Mouse (Mus musculus) layer of hippocampus, postnatal 36 days (tissue): ENCODE measurements around the gene Cnfn. TPM values are rescaled to one million over a fixed set of nuclear protein-coding genes. Genes with fewer than 3 reads are reported as not detected.
"Not testable (repeated sequence)": the region's sequence is repeated elsewhere in the genome, so short reads cannot be mapped to it uniquely, and the experiment has no call there.

Source experiments
- DNase-seq, 2 experiments: peaks; one replicate each; pipeline ENCODE4 v3.0.0; 2022
- total RNA-seq, 2 experiments: library from RNA; stranded (reverse); gene quantifications; 2 replicates each; pipeline ENCODE4 v1.2.3; 2021

The Cnfn gene
- total RNA-seq, 2 experiments from 2014 or later = not detected

DNA sequence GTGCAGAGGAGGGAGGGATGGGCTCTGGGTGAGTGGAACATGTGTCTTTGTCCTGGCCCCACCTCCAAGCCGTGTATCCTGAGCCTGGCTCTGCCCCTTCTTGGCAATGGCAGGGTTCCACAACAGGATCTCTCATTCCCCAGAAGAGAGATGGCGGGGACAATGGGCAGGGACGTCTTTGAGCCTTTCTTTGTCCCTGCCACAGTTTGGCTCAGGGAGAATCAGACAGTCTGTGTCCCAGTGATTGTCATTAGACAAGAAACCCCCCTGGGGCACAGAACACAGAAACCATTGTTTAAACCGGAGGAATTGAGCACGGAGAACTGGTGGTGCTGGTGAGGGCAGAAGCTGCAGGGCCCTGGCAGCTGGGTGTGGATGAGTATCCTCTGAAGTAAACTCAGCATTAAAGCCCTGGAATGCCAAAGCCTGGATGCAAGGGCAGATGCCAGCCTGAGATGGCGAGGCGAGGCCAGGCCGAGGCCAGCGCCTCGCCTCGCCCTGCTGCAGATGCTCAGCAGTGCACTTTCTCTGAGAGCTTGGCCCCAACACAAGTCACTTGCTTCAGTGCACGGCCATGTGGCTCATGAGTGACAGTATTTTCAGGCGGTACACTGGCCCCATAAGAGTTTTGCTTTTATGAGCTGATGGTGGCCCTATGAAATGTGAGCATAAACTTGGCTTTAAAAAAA is 3.4 kb downstream of the Cnfn start:
- no peak for DNase-seq

- no peak for DNase-seq
These were observed 5.9 kb downstream of the Cnfn start for GRCm38 (mm10) chr7:25363632-25364031.

- DNase-seq = no peak
These were observed 6.4 kb downstream of the Cnfn start for GRCm38 (mm10) chr7:25363151-25363550.

DNA sequence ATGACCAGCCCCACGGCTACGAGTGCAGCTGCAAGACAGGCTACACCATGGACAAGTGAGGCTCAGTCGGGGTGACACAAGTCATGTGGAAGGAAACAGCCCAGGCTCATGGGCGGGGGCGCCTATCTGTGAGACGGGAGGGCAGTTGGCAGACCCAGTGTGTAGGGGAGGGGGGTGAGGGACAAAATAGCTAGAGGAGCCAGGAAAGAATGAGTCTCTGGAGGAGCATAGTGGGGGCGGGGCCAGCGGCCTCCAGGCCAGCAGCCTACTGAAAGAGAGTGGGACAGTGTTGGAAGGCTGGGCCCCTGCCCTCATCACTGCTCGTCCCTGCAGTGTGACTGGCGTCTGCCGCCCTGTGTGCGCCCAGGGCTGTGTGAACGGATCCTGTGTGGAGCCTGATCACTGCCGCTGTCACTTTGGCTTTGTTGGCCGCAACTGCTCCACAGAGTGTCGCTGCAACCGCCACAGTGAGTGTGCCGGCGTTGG is 10.8 kb downstream of the Cnfn start:
- DNase-seq = no peak

GRCm38 (mm10) chr7:25348861-25349260 is 20.7 kb downstream of the Cnfn start:
- DNase-seq = no peak

DNA sequence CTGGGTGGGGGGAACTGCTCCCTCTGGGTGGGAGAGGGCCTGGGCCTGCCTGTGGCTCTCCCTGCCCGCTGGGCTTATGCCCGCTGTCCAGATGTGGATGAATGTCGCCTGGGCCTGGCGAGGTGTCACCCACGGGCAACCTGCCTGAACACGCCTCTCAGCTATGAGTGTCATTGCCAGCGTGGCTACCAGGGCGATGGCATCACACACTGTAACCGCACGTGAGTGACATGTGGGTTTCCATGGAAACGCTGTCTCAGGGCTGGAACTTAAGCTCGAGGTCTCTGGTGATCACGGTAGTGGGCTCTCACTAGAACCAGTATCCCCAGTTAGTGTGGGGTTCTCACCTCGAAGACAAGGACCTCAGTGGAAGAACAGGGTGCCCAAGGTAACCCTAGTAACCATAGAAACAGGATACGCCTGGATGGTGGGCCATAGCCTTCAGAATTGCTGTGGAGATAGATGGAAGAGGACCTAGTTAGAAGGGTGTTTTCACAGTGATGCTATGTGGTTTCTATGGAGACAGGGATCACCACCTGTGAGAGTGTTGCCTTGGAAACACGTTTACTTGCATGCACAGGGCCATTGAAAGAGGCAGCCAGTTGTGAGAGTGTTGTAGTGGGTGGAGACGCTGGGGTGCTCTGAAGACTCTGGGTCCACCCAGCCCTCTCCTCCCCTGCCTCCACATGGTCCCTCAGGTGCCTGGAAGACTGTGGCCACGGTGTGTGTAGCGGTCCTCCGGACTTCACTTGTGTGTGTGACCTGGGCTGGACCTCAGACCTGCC is 28.3 kb downstream of the Cnfn start:
- DNase-seq = no peak

- no peak for DNase-seq
These were observed 30.2 kb downstream of the Cnfn start for GRCm38 (mm10) chr7:25339329-25339728.

GRCm38 (mm10) chr7:25334472-25334871 is 35.1 kb downstream of the Cnfn start:
- DNase-seq = no peak

- DNase-seq = peak; percentile 51 to 52
These were observed 35.8 kb downstream of the Cnfn start for GRCm38 (mm10) chr7:25333596-25334307.

GRCm38 (mm10) chr7:25326233-25326632 is 43.3 kb downstream of the Cnfn start:
- DNase-seq = no peak

DNA sequence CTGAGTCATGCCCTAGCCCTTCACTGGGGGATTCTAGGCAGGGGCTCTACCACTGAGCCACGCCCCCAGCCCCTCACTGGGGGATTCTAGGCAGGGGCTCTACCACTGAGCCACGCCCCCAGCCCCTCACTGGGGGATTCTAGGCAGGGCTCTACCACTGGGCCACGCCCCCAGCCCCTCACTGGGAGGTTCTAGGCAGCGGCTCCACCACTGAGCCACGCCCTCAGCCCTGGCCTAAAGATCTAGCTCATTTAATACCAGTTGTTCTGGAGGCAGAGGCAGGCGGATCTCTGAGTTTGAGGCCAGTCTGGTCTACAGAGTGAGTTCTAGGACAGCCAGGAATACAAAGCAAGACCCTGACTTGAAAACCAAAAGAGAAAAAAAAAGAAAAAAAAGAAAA is 44.1 kb downstream of the Cnfn start:
- not testable (repeated sequence) for DNase-seq

DNA sequence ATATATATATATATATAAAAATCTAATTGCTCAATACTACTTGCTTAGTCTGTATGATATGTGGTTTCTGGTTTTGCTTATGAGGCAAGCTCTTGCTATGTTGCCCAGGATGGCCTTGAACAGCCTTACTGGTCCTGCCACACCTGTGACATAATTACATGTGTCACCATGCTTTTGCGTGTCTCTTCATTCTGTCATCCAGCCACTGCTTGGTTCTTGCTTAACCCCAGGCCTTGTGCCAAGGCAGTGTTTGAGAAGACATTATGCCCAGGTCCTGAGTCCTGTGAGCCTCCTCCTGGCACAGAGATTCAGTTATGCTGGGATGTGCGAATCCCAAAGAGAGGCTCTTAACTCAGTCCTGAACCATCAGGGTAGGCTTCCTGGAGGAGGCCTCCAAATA is 46.3 kb downstream of the Cnfn start:
- no peak for DNase-seq

GRCm38 (mm10) chr7:25322058-25322484 is 47.5 kb downstream of the Cnfn start:
- no peak for DNase-seq

Other genes with a start within 250 kb of the Cnfn start
- gene Pou2f2, start 190.0 kb downstream of the Cnfn start, total RNA-seq = 1 to 10 TPM; 9.4 to 9.6 TPM
- gene Dedd2, start 149.1 kb downstream of the Cnfn start, total RNA-seq = 10 to 100 TPM; 26.1 to 28.0 TPM
- gene Zfp526, start 148.3 kb downstream of the Cnfn start, total RNA-seq = 10 to 100 TPM; 11.6 to 12.5 TPM
- 100 to 1,000 TPM; 195 to 201 TPM for gene Gsk3a, start 131.9 kb downstream of the Cnfn start, total RNA-seq
- gene Erf, start 119.0 kb downstream of the Cnfn start, total RNA-seq = 10 to 100 TPM; 34.3 to 35.4 TPM
- 100 to 1,000 TPM; 173 to 213 TPM for gene Cic, start 102.0 kb downstream of the Cnfn start, total RNA-seq
- 10 to 100 TPM; 21.2 to 25.9 TPM for gene Pafah1b3, start 71.7 kb downstream of the Cnfn start, total RNA-seq
- not detected for gene Prr19, start 68.3 kb downstream of the Cnfn start, total RNA-seq
- gene Tmem145, start 63.6 kb downstream of the Cnfn start, total RNA-seq = 10 to 100 TPM; 24.5 to 26.0 TPM
- gene Megf8, start 52.6 kb downstream of the Cnfn start, total RNA-seq = 10 to 100 TPM; 95.3 to 95.9 TPM
- gene Lipe, start 29.0 kb upstream of the Cnfn start, total RNA-seq = 10 to 100 TPM in 1 of 2 experiments, 1 to 10 TPM in 1; 7.3 to 10.4 TPM
- gene Cxcl17, start 43.2 kb upstream of the Cnfn start, total RNA-seq = not detected
- 1 to 10 TPM; 2.8 to 3.0 TPM for gene Ceacam1, start 107.9 kb upstream of the Cnfn start, total RNA-seq
- gene Ceacam2, start 170.1 kb upstream of the Cnfn start, total RNA-seq = under 1 TPM; 0.20 to 0.52 TPM
- gene Erich4, start 246.2 kb upstream of the Cnfn start, total RNA-seq = under 1 TPM in 1 of 2 experiments, not detected in 1; 0.40 TPM
- gene Dmac2, start 249.7 kb upstream of the Cnfn start, total RNA-seq = 10 to 100 TPM; 50.1 to 51.4 TPM